Mouse (Mus musculus) ovary, postnatal 14 days (tissue): Measurements from ENCODE around the gene Lhx6.

Source experiments
- DNase-seq: peaks from one replicate; pipeline ENCODE4 v3.0.0; 2022; ENCODE audit warnings: low spot score

Gene Lhx6

DNA sequence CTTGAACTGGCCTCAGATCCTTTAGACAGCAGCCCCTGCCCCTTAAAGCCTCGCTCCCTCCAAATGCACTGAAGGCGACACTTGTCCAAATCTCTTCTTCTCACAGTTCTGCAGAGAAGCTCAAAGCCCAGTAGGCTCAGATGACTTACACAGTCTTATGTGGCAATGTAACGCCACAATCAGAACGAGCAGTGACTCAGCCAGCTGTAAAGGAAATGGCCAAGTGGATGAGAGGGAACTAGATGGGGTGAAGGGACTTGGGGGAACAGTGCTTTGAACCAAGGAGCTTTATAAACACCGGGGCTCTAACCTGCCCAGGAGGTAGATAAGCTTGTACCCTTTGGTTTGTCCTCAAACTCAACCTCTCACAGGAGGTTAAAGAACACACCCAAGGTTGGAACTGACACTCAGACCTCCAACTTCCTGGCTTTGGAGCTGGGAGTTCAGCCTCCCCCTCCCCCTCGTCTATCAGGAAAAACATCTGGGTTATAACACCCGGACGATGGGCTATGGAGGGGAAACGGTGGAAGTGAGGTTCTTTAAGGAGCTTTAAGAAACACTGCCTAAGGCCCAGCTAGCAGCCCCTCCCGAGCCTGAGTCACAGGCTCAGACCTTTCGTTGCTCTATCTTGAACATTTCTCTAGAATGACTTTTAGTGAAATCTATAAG, 69.7 kb downstream of the Lhx6 start:
- no peak for DNase-seq

- DNase-seq, result no peak
Measured at GRCm38 (mm10) chr2:36034898-36035297, 70.3 kb downstream of the Lhx6 start.

DNA sequence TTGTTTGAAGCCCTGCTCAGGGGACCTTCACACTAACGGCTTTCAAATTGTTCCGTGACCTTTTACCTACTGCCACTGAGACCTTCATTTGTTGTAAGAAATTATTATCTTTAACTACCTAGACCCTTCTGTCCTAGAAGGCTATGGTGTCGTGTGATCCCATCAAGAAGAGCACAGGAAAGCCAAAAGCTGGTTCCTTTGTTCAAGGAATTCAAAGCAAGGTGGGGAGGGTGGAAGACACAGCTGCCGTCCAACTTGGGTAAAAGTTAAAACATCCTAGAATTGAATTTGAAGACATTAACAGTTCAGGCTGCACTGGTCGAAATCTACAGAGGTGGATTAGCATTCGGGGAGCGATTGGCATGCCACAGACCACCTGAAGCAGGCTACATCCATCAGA, 71.2 kb downstream of the Lhx6 start:
- DNase-seq, result no peak

DNA sequence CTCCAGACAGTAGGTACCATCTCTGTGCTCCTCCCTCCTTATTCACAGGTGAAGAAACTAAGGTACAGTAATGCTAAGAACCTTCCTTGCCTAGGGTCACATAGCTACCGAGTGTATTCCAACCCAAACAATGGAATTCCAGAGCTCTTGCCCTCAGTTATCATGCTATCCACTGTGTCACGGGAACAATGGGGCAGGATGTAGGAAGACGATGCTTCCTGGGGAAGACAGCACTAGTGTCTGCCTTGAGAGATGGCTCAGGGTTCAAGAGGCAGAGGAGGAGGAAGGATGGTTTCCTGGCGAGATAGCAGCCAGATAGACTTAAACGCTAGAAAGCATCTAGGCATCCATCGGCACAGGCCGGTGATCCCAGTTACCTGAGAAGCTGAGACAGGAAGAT, 72.3 kb downstream of the Lhx6 start:
- no peak for DNase-seq
